Mouse (Mus musculus): Measurements from ENCODE around the gene Serpinb6c.

- TF ChIP-seq POLR2A (IDR thresholded peaks at IDR 0.05; ENCODE audit: borderline replicate concordance, insufficient read depth, low read length) (no peak), CTCF (IDR thresholded peaks at IDR 0.05; ENCODE audit: borderline replicate concordance, insufficient read depth, low read depth, low read length) (peak; percentile 30; the same call in 1 of the 2 replicates)
These were observed 36.8 kb upstream of the Serpinb6c start for GRCm38 (mm10) chr13:33942212-33942779.
